Mouse (Mus musculus): ENCODE results near the gene Gm4969.

GRCm38 (mm10) chr7:19104486-19104885 is 13.7 kb downstream of the Gm4969 start:
- TF ChIP-seq CTCF (IDR thresholded peaks at IDR 0.05; ENCODE audit: extremely low read depth, insufficient read depth, low read length) (no peak), POLR2A (IDR thresholded peaks at IDR 0.05; ENCODE audit: extremely low read depth, insufficient read depth, low read length) (no peak)

Data from cortical plate, adult 2 months (tissue).